Mouse (Mus musculus): ENCODE data around the gene Rnf133.

DNA sequence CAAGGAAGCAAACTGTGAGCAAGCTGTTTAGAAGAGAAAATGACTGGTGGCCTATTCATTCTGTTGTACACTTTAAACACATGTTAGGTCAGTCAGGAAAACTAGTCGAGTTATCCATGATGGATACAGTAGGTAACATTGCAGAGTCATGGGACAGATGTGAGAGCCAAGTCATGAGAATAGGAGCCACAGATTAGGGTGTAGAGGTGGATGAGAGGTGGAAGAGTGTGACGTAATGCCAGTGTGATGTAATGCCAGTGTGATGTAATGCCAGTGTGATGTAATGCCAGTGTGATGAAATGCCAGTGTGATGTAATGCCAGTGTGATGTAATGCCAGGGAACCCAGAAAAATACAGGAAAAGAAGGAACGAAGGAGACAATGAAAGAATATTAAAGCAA lies 14.9 kb downstream of the Rnf133 start:
- TF ChIP-seq CTCF (IDR thresholded peaks at IDR 0.05; ENCODE audit: control insufficient read depth, insufficient read depth, insufficient replicate concordance, low read depth, low read length), result no peak
- no peak for TF ChIP-seq POLR2A (IDR thresholded peaks at IDR 0.05; ENCODE audit: control insufficient read depth, low read depth, low read length)

Measured in testis, adult 2 months (tissue).